Mouse (Mus musculus) heart, embryonic 12.5 days (tissue): ENCODE data around the gene Pde4d. TPM values are rescaled to one million over a fixed set of nuclear protein-coding genes. Genes with fewer than 3 reads are reported as not detected.

Experiments
- ATAC-seq: fragments of 200-750 bp; cut with Nextera tagmentation; 2 replicates; pipeline ENCODE4 v1.8.0; 2017; ENCODE audit warnings: moderate TSS enrichment, moderate library complexity; ENCODE audit not compliant: insufficient number of reproducible peaks, low FRiP score
- H3K27ac ChIP-seq: fragments of 300-500 bp; sonication (generic); 2 replicates; pipeline ENCODE4 v1.5.1; 2016; ENCODE audit warnings: mild to moderate bottlenecking, moderate library complexity; ENCODE audit not compliant: poor library complexity, severe bottlenecking
- H3K27me3 ChIP-seq: fragments of 300-500 bp; sonication (generic); replicated peaks from 2 replicates; pipeline ENCODE4 v1.6.1; 2016; ENCODE audit warnings: mild to moderate bottlenecking, moderate library complexity
- H3K36me3 ChIP-seq: fragments of 300-500 bp; sonication (generic); 2 replicates; pipeline ENCODE4 v1.6.1; 2016; ENCODE audit warnings: mild to moderate bottlenecking, moderate library complexity
- H3K4me1 ChIP-seq: fragments of 300-500 bp; sonication (generic); replicated peaks from 2 replicates; pipeline ENCODE4 v1.6.1; 2016; ENCODE audit warnings: mild to moderate bottlenecking
- H3K4me2 ChIP-seq: fragments of 300-500 bp; sonication (generic); 2 replicates; pipeline ENCODE4 v1.6.1; 2016; ENCODE audit warnings: mild to moderate bottlenecking, moderate library complexity
- H3K4me3 ChIP-seq: fragments of 300-500 bp; sonication (generic); 2 replicates; pipeline ENCODE4 v1.5.1; 2016; ENCODE audit warnings: mild to moderate bottlenecking
- H3K9ac ChIP-seq: fragments of 300-500 bp; sonication (generic); 2 replicates; pipeline ENCODE4 v1.6.1; 2016; ENCODE audit warnings: mild to moderate bottlenecking, moderate library complexity
- H3K9me3 ChIP-seq: fragments of 300-500 bp; sonication (generic); replicated peaks from 2 replicates; pipeline ENCODE4 v1.6.1; 2016; ENCODE audit warnings: mild to moderate bottlenecking, moderate library complexity
- WGBS: fragments of 180-500 bp; shearing (Covaris S2); methylation state at CpG from one replicate; pipeline ENCODE4 v1.1.7; 2016; 5-methylcytosine and 5-hydroxymethylcytosine counted together
- polyA plus RNA-seq: library from polyadenylated mRNA; unstranded; fragments of >200 nt; fragmentation: Nextera tagmentation; extraction: Ambion mirVana; gene quantifications from 2 replicates; pipeline ENCODE4 v1.2.1, GENCODE M21; 2016

Gene Pde4d
- polyA plus RNA-seq, 1 experiment from 2014 or later = 34.2 TPM

GRCm38 (mm10) chr13:109609805-109610187, 1160.0 kb downstream of the Pde4d start:
- no peaks in the 10 kb centered on the region for H3K36me3 ChIP-seq
- no peak overlapping the region for H3K9ac ChIP-seq
- WGBS = 6% methylated on average over 3 of the region's 3 CpGs
- H3K4me1 ChIP-seq = 0 out of 2 replicates have a peak, but pooled peaks cover 6% of the 10 kb centered on the region
- no peak for ATAC-seq
- no peak overlapping the region for H3K4me2 ChIP-seq
- H3K27me3 ChIP-seq = no peaks in the 10 kb centered on the region
- no peak overlapping the region for H3K27ac ChIP-seq
- no peaks in the 10 kb centered on the region for H3K9me3 ChIP-seq
- no peak overlapping the region for H3K4me3 ChIP-seq

GRCm38 (mm10) chr13:109610772-109611171, 1161.0 kb downstream of the Pde4d start:
- Histone ChIP-seq H3K9ac (no peak overlapping the region), H3K4me1 (0 out of 2 replicates have a peak, but pooled peaks cover 6% of the 10 kb centered on the region), H3K9me3 (no peaks in the 10 kb centered on the region), H3K4me3 (no peak overlapping the region), H3K36me3 (no peaks in the 10 kb centered on the region), H3K4me2 (no peak overlapping the region), H3K27me3 (no peaks in the 10 kb centered on the region), H3K27ac (no peak overlapping the region)
- ATAC-seq = no peak
- 88% methylated on average over 2 of the region's 2 CpGs for WGBS

- Histone ChIP-seq H3K4me3 (no peak overlapping the region), H3K27ac (no peak overlapping the region), H3K9ac (no peak overlapping the region), H3K4me1 (no peaks in the 10 kb centered on the region), H3K4me2 (no peak overlapping the region), H3K36me3 (no peaks in the 10 kb centered on the region), H3K27me3 (no peaks in the 10 kb centered on the region), H3K9me3 (no peaks in the 10 kb centered on the region)
- 54% methylated on average over 8 of the region's 8 CpGs for WGBS
- no peak for ATAC-seq
Observed at GRCm38 (mm10) chr13:109615213-109615784, 1165.6 kb downstream of the Pde4d start.

- Histone ChIP-seq H3K4me3 (no peak overlapping the region), H3K27me3 (no peaks in the 10 kb centered on the region), H3K36me3 (no peaks in the 10 kb centered on the region), H3K27ac (no peak overlapping the region), H3K4me2 (no peak overlapping the region), H3K9ac (no peak overlapping the region), H3K4me1 (no peaks in the 10 kb centered on the region), H3K9me3 (no peaks in the 10 kb centered on the region)
- no peak for ATAC-seq
- 12% methylated on average over 7 of the region's 7 CpGs for WGBS
Observed at GRCm38 (mm10) chr13:109615785-109616281, 1166.1 kb downstream of the Pde4d start.

GRCm38 (mm10) chr13:109619158-109619657, 1169.5 kb downstream of the Pde4d start:
- no peaks in the 10 kb centered on the region for H3K9me3 ChIP-seq
- no peak overlapping the region for H3K27ac ChIP-seq
- H3K4me2 ChIP-seq = no peak overlapping the region
- 70% methylated on average over 2 of the region's 2 CpGs for WGBS
- H3K4me1 ChIP-seq = peaks cover 9% of the 10 kb centered on the region
- H3K4me3 ChIP-seq = no peak overlapping the region
- no peak overlapping the region for H3K9ac ChIP-seq
- ATAC-seq = no peak
- H3K27me3 ChIP-seq = no peaks in the 10 kb centered on the region
- H3K36me3 ChIP-seq = no peaks in the 10 kb centered on the region

GRCm38 (mm10) chr13:109622207-109622606, 1172.5 kb downstream of the Pde4d start:
- peaks cover 18% of the 10 kb centered on the region for H3K4me1 ChIP-seq
- no peaks in the 10 kb centered on the region for H3K27me3 ChIP-seq
- peak overlapping the region; percentile 58 for H3K27ac ChIP-seq
- H3K9me3 ChIP-seq = no peaks in the 10 kb centered on the region
- no peaks in the 10 kb centered on the region for H3K36me3 ChIP-seq
- peak overlapping the region; percentile 24 for H3K4me2 ChIP-seq
- no peak for ATAC-seq
- 40% methylated on average over 5 of the region's 5 CpGs for WGBS
- no peak overlapping the region for H3K4me3 ChIP-seq
- no peak overlapping the region for H3K9ac ChIP-seq

GRCm38 (mm10) chr13:109623201-109623600, 1173.5 kb downstream of the Pde4d start:
- no peak overlapping the region for H3K9ac ChIP-seq
- H3K4me2 ChIP-seq = no peak overlapping the region
- H3K27ac ChIP-seq = no peak overlapping the region
- H3K9me3 ChIP-seq = no peaks in the 10 kb centered on the region
- peaks cover 18% of the 10 kb centered on the region for H3K4me1 ChIP-seq
- 63% methylated on average over 2 of the region's 2 CpGs for WGBS
- no peaks in the 10 kb centered on the region for H3K27me3 ChIP-seq
- no peaks in the 10 kb centered on the region for H3K36me3 ChIP-seq
- H3K4me3 ChIP-seq = no peak overlapping the region
- no peak for ATAC-seq

GRCm38 (mm10) chr13:109624772-109625349, 1175.1 kb downstream of the Pde4d start:
- H3K27ac ChIP-seq = peak overlapping the region; percentile 80
- no peaks in the 10 kb centered on the region for H3K27me3 ChIP-seq
- H3K4me2 ChIP-seq = no peak overlapping the region; the same call in 1 of the 2 replicates
- H3K36me3 ChIP-seq = no peaks in the 10 kb centered on the region
- peaks cover 18% of the 10 kb centered on the region for H3K4me1 ChIP-seq
- H3K9ac ChIP-seq = no peak overlapping the region
- no peak overlapping the region for H3K4me3 ChIP-seq
- peak; percentile 57 for ATAC-seq
- 53% methylated on average over 11 of the region's 11 CpGs for WGBS
- H3K9me3 ChIP-seq = no peaks in the 10 kb centered on the region

GRCm38 (mm10) chr13:109625466-109626129, 1175.8 kb downstream of the Pde4d start:
- Histone ChIP-seq H3K4me2 (no peak overlapping the region; the same call in 1 of the 2 replicates), H3K9ac (no peak overlapping the region), H3K9me3 (no peaks in the 10 kb centered on the region), H3K36me3 (no peaks in the 10 kb centered on the region), H3K27ac (peak overlapping the region; percentile 80), H3K4me3 (no peak overlapping the region), H3K27me3 (no peaks in the 10 kb centered on the region), H3K4me1 (peaks cover 18% of the 10 kb centered on the region)
- 79% methylated on average over 18 of the region's 18 CpGs for WGBS
- ATAC-seq = no peak

GRCm38 (mm10) chr13:109627265-109627664, 1177.5 kb downstream of the Pde4d start:
- H3K4me3 ChIP-seq = no peak overlapping the region
- H3K4me1 ChIP-seq = peaks cover 29% of the 10 kb centered on the region
- no peak overlapping the region for H3K27ac ChIP-seq
- H3K9me3 ChIP-seq = no peaks in the 10 kb centered on the region
- no peak for ATAC-seq
- H3K36me3 ChIP-seq = no peaks in the 10 kb centered on the region
- H3K27me3 ChIP-seq = no peaks in the 10 kb centered on the region
- 82% methylated on average over 2 of the region's 2 CpGs for WGBS
- H3K4me2 ChIP-seq = no peak overlapping the region
- no peak overlapping the region for H3K9ac ChIP-seq

- Histone ChIP-seq H3K4me1 (peaks cover 35% of the 10 kb centered on the region), H3K4me2 (no peak overlapping the region), H3K27ac (no peak overlapping the region), H3K9ac (no peak overlapping the region), H3K9me3 (no peaks in the 10 kb centered on the region), H3K4me3 (no peak overlapping the region), H3K27me3 (no peaks in the 10 kb centered on the region), H3K36me3 (no peaks in the 10 kb centered on the region)
- WGBS = 92% methylated on average over 4 of the region's 4 CpGs
- ATAC-seq = no peak
Observed at GRCm38 (mm10) chr13:109628606-109629005, 1178.9 kb downstream of the Pde4d start.
